ENCODE assay signal across 8 mouse cellular contexts in genomic region chr11:120347791-120348683, GRCm38 (mm10). TPM values are rescaled to one million over a fixed set of nuclear protein-coding genes. Genes with fewer than 3 reads are reported as not detected.
A peak's percentile ranks its signal among the peaks of the same experiment; 100 is the strongest.
DNase-seq lines count a peak whose midpoint lies in the region; ATAC-seq and TF ChIP-seq lines count a peak whose summit lies in the region.

Gene Actg1 (minus strand): TSS chr11:120348542.

- 4% methylated on average over 94 of the region's 103 CpGs for WGBS in hindbrain, postnatal 0 days

- intact Hi-C loops in gastrocnemius, adult 2 months (cut with DNase I), result loop anchor here (2.0 kb wide), 1 partner anchor 31 kb away; the partner anchor contains the start of gene Faap100
- intact Hi-C loops in left cerebral cortex, postnatal 10 days (cut with DNase I), result loop anchor here (2.0 to 5.0 kb wide), 2 partner anchors 115 to 161 kb away; partner anchors contain the start of gene Bahcc1

- peak; percentile 88 for DNase-seq in adipocyte (ENCODE audit: low spot score)
- peak; percentile 78 to 93 for DNase-seq in cerebellum, postnatal 4 days (ENCODE audit: low spot score in 2 of 2)
- peak; percentile 94 for DNase-seq in gastrocnemius, adult 2 months
- DNase-seq in hindbrain, postnatal 0 days (ENCODE audit: low spot score), result peak; percentile 97
- DNase-seq in left cerebral cortex, postnatal 10 days (ENCODE audit: extremely low spot score in 1 of 2, low spot score in 2 of 2), result peak; percentile 80 to 93
- peak; percentile 78 to 79 for DNase-seq in right cerebral cortex, postnatal 36 days (ENCODE audit: low spot score in 2 of 2)
- peak; percentile 88 for DNase-seq in yolk sac, embryonic 10.5 days (ENCODE audit: low spot score)

- H3K27me3 ChIP-seq in hindbrain, postnatal 0 days (ENCODE audit: insufficient read depth, low read length), result no peaks in the 10 kb centered on the region

- peaks cover 16% of the 10 kb centered on the region for H3K4me1 ChIP-seq in hindbrain, postnatal 0 days (ENCODE audit: insufficient read depth, low read length)

- H3K27ac ChIP-seq in gastrocnemius, adult 2 months, result peak within 1 kb of the TSS; percentile 100
- H3K27ac ChIP-seq in hindbrain, postnatal 0 days, result peak within 1 kb of the TSS; percentile 100

- H3K9me3 ChIP-seq in hindbrain, postnatal 0 days (ENCODE audit: low read length), result no peaks in the 10 kb centered on the region

- no peak for TF ChIP-seq CTCF in gastrocnemius, adult 2 months (IDR thresholded peaks at IDR 0.05)
- TF ChIP-seq CTCF in hindbrain, postnatal 0 days (IDR thresholded peaks at IDR 0.05; ENCODE audit: low read depth), result no peak

- peak within 1 kb of the TSS; percentile 100 for H3K9ac ChIP-seq in hindbrain, postnatal 0 days (replicated peaks; ENCODE audit: low read length)

- ATAC-seq in hindbrain, postnatal 0 days, result peak; percentile 86
- ATAC-seq in megakaryocyte progenitor cell, adult 5-6 weeks (replicated peaks; ENCODE audit: poor library complexity), result peak; percentile 37

- peak within 1 kb of the TSS; percentile 98 for H3K4me3 ChIP-seq in gastrocnemius, adult 2 months
- H3K4me3 ChIP-seq in hindbrain, postnatal 0 days (ENCODE audit: low read length), result peak within 1 kb of the TSS; percentile 99

- H3K36me3 ChIP-seq in hindbrain, postnatal 0 days (ENCODE audit: insufficient read depth, low read length), result peaks cover 14% of the 10 kb centered on the region

- peak within 1 kb of the TSS; percentile 97 for H3K4me2 ChIP-seq in hindbrain, postnatal 0 days (ENCODE audit: low read depth, low read length)

RNA-seq across cellular contexts. Expression of gene Actg1, which starts in this region (rescaled TPM):
- 100 to 1,000 TPM; 201 to 262 TPM for total RNA-seq in gastrocnemius, adult 2 months (2021)
- 2,410 and 2,568 TPM in 2 replicates for total RNA-seq in hindbrain, postnatal 0 days (2014; rRNA removed)
- polyA plus RNA-seq in hindbrain, postnatal 0 days (2015; fragmentation: Nextera tagmentation; extraction: Ambion mirVana), result 3,348 and 3,639 TPM in 2 replicates
- 1,000 to 10,000 TPM; 2,375 to 2,523 TPM for total RNA-seq in left cerebral cortex, postnatal 10 days (2021)
- 1,607 and 1,783 TPM in 2 replicates for total RNA-seq in megakaryocyte progenitor cell, adult 5-6 weeks (2015)
- 724 and 844 TPM in 2 replicates for total RNA-seq in megakaryocyte progenitor cell, adult 5-6 weeks (2017)

Comparison
In these comparisons a context has a peak if more than half of its experiments do, and no peak if none do; other contexts are left out.
1. Peak in every context shown above with its lines: DNase-seq, ATAC-seq, H3K4me3 ChIP-seq and H3K27ac ChIP-seq.